Mouse (Mus musculus) 3T3-L1 (cell line): Measurements from ENCODE around the gene Pycr1.
A peak's percentile ranks its signal among the peaks of the same experiment; 100 is the strongest.

Source experiments
- DNase-seq: peaks from one replicate; pipeline ENCODE4 v3.0.0-alpha.2; 2015; ENCODE audit warnings: low read depth, low spot score

Gene Pycr1

DNA sequence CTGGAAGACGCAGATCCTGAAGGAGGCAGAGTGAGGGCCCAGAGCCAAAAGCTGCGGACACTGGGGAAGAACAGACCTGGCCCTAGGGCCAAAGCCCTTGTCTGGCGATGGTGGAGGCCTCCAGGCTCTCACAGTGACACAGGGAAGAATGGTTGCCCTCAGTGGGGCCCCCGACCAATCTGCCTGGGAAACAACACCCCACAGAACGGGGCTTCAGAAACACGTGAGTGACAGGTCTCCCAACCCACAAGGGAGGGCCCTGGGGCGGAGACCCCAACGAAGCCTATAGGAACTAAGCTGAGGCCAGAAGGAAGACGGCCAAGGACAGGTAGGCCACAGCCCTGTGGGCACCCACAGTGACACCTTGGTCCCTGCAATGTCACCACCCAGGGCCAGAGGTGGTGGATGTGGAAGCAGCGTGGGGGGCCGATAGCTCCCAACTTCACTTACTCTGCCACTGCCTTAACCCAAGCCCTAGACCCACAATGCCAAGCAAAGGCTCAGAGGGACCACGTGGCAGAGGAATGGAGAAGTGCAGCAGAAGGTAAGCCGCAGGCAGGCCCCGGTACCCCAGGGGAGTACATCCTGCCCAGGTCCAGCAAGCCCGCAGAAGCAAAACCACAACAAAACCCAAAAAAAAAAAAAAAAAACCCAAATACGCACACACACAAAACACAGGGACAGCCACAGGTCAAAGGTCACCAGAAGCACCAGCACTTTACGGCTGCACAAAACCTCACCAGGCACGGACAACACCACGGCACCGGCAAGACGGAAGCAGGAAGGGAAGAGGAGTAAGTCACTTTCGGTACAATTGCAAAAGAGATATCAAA, 15.9 kb downstream of the Pycr1 start:
- no peak for DNase-seq

DNA sequence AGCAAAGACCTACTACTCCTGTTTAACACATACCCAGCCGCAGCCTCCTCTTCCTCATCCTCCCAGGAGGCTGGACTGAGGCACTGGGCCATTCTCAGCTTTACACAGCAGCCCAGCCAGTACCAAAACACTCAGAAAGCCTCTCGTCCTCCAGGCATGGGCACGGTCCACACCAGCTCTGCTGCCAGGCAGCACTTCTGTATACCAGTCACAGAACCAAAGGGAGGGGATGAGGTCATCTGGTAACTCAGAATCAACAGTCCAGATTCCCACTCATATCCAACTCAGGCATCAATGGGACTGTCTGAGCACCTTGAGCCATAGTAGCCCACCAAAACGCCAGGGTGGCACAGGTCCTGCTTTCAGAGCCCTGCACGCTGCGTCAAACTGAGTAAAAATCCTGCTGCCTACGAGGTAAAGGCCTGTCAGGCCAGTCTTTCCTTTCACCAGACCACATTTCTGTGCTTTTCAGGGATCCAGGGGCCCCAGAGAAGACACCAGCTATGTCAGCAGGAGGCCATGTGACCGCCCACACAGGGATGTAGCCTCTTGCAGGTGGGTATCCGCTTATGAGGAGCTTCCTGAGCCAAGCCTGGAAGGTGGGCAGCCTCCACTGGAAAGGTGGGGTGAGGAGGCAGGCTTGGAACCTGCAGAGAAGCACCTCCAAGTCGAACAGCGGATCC, 16.6 kb downstream of the Pycr1 start:
- no peak for DNase-seq

DNA sequence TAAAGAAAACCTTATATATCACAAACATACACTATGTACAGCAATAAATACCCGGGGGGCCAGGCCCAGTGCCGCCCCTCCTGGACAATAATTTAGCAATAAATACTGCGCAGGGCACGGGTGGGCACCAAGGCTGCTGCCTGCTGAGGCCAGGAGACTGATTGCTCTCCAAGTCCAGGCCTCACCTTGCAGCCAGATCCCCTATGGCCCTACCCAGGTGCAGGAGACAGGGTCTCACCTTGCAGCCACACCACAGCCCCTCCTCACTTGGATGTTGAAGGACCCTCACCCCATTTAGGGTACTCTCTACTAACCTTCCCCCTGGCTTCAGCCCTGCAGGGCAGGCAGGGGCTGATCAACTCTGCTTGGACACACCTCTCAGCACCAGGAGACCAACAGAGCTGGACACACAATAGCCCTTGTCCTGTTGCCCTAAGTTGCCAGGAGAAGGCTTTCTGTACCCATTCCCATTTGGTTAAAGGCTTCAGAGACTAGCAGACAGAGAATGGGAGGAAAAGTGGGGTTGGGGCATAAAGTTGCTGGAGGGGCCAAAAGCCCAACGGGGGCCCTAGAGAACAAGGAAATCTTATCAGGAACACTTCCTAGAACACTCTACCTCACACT, 18.3 kb downstream of the Pycr1 start, which contains the start of gene Sirt7:
Sirt7 (minus strand) TSS at position 89 of the 624 bp plus-strand sequence.
- no peak for DNase-seq

DNA sequence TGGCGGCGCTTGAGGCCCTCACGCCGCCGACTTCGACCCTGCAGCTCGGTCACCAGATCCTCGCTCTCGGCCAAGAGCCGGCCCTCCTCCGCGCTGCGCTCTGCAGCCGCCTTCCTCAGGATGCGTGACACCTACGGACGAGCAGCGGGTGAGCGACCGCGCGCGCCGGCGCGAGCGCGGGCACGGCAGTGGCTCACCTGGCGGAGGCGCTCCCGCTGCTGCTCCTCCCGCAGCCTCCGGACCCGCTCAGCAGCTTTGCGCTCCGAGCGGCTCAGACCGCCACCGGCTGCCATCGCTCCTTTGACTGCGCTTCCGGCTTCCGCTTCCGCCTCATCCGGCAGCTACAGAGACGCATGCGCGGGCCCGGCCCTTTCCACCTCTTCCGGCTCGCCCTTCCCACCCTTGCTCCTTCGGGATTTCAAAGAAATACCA, 18.9 kb downstream of the Pycr1 start:
- DNase-seq: peak; percentile 91

DNA sequence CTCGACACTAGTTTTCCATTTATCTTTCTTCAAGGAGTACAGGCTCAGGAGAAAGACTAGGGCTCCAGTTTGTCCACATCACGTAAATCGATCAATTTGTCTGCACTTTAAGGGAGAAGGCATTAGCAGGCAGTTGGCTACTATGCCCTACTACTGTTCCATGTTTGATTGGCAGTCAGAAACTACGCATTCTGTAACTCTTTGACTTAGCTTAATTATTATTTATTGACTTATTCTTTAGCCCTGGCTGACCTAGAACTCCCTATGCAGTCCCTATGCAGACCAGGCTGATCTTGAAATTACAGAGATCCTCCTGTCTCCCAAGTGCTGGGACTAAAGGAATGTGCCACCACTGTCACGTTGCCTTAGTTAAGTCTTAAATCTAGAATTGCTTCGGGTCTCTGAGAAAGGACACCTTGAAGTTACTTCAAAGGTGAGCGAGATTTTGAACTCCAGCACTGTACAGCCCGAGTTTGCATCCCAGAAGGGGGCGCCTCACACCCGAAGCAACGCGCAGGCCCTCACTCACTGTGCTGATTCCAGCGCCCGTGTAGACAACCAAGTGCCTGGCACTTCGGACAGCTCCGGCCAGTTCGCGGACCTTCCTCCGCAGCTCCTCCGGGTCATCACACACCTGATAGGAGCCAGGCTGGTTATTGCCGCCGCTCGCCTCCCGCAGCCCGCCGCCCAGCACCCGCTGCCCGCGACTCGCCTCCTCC, 19.4 kb downstream of the Pycr1 start:
- DNase-seq: peak; percentile 88

DNA sequence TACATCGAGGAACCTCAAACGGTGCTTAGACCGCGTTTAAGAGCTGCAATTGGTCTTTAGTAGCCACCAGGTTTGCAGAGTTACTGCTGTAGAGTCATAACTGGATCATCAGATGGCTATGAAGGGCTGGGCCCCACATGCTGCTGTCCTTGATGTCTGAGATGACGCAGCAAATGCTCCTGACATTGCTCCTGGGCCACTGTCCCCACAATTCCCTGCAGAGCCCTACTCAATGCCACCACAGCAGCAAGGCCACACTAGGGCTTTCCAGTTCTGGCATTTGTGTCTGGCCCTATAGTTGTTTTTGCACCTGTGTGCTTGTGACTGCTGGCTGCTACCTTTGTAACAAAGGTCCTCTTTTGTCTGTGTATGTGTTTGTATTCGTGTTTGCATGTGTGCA, 20.8 kb downstream of the Pycr1 start:
- DNase-seq: no peak

DNA sequence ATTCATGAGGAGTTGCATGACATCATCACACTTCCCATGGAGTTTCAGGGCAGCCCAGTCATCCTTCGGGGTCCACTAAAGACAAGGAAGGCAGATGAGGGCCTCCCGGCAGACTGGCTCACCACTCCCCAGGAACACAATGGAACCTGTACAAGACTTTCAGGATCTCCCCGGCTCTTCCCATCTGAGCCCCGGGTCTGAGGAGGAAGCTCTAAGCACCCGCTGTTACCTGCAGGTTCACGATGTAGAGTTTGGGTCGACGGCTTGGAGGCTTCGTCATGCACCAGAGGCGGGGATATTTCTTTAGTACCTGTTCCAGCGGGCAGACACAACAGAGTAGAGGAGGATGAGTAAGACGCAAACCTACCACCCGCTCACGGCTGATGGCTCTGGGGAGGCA, 23.4 kb downstream of the Pycr1 start:
- DNase-seq: no peak

DNA sequence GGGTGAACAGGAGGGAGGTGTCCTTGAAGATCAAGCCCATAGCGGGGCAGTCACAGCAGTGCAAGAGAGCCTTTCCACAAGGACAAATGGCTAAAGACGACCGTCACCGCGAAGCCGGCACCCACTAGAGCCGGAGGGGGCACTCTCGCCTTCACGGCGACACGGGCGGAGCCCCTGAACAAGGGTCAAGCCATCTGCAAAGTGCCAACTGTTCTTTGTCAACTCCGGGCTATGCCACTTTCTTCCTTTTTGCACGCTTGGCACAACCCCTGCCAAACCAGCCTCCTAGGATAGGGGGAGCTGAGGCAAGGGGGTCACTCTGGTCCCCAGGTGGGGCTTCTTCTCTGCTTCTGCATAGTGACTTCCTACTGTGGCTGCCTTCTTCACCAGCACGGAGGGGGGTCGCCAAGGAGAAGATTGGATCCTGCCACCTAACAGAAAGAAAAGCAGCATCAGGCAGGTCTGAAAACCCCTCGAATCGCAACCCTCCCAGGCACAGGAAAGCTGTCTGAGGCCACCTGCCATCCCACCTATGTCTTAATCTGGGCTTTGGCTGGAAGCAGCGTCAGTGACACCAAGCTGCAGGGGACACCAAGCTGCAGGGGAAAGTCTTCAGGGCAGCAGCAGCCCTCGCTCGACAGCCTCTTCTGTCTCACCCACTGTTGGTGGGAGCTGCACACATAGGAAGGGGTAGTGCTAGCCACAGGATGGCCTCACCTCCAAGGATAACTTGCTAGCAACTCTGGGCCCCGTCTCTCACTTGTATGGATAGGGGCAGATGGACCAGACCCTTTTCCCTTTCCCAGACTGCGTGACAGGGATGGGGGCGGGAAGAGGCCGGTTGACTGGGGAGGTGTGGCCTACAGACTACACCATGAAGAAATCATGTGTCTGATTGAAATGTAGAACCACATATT, 24.7 kb downstream of the Pycr1 start:
- no peak for DNase-seq

DNA sequence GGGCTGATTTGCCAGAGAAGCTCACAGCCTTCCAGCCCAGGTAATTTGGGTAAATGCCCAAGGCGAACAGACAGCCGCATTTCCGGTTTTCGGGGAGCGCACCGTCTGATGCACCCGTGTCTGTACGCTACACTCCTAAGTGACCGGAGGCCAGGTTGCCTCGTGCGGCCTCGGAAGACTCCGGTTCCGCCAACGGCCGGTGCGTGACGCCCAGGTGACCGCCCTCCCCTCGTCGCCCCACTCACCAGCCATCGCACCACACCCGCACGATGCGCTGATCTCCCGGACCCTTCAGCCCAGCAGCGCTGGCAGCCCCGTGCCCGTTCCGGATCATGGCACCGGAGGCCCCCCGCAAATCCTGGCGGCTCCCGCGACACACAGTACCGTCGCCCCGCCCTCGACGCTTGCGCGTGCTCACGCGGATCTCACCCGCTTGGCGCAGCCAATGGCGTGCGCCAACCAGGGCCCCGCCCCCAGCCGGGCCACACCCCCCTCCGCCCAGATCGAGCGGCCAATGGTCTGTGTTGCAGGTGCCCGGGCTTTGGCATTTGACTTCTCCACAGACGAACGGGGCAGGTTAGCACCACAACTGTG, 26.0 kb downstream of the Pycr1 start, which contains the start of gene Pcyt2:
Pcyt2 (minus strand) TSS at position 418 of the 594 bp plus-strand sequence.
- DNase-seq: peak; percentile 81

DNA sequence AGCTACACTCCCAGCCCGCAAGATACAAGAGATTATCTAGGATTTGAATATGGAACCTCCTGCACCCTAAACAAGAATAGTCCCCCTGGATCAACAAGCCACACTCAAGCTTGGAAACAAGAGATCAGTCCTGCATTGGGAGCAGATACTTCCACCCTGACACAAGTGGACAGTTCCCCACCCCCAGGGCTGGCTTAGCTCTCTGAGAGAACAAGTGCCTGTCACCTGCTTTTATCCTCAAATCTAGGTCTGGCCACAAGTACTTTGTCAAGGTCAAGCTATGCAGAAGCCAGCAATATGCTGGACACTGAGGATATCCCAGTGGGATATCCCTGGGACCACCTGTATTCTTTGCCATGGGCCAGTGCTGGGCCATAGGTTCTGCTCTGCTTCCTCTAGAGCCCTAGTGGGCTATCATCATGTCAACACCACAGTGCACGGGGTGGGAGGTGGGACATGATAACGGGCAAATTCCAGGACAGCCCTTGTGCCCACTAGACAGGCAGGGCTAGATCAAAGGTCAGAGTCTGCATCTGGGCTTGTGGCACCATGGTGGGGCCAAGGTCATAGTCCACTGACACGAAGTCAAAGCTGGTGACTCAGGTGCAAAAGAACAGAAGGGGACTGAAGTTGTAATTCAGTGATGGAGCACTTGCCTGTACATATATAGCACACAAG, 26.8 kb downstream of the Pycr1 start:
- no peak for DNase-seq

DNA sequence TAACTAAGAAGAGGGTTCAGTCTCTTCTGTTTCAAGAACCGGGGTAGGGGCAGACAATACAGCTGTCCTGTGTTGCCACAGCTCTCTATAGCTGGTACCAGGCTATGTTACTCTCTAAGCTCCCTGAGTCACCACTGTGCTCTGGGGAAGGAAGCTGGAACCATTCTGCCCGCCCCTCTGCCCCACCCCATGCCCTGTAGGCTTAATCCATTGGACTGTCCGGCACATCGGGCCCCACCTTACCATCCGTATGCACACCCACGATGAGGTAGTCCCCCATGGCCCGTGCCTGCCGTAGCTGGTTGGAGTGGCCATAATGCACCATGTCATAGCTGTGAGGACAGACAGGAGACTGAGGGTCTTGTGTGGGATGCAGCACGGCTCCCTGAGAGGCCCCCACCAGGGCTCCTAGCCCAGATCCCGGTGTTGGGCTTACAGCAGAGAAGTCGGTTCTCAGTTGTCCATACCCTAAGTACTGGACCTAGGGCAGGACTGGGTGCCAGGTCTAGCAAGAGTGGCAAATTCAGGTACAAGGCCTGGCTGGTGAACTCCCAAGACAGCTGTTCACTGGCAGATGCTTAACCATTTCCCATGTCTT, 27.9 kb downstream of the Pycr1 start:
- DNase-seq: no peak

DNA sequence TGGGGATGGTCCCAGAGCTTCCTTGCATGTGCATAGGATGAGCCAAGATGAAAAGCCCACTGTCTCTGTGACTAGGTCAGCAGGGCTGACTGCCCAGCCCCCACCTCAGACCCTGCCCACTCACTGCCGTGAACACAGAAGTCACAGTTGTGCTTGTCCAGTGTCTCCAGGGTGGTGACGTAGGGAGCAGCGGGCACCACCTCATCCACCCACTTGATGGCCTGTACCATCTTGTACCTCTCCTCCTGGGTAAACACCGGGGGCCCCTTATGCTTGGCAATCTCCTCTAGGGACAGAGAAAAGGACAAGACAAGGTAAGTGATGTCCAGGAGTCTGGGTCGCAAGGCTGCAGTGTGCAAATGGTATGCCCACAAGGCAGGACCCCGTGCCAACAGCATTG, 28.4 kb downstream of the Pycr1 start:
- DNase-seq: no peak

DNA sequence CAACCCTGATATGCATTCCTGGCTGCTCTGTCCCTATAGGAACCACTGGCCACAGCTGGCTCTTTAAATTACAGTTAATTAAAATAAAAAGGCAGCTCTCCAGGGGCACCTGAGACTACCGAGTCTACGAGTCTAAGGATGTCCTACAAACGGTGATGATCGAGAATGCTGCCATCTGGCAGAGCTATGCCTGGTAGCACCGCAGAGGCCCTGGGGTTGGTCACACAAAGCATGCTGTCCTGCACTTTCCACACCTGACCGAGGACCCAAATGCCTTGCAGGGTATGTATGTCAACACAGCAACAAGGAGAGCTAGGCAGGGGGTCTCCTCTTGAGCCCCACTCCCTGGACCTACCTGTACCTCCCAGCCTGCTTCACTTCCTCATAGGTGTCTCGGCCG, 29.6 kb downstream of the Pycr1 start:
- DNase-seq: no peak

DNA sequence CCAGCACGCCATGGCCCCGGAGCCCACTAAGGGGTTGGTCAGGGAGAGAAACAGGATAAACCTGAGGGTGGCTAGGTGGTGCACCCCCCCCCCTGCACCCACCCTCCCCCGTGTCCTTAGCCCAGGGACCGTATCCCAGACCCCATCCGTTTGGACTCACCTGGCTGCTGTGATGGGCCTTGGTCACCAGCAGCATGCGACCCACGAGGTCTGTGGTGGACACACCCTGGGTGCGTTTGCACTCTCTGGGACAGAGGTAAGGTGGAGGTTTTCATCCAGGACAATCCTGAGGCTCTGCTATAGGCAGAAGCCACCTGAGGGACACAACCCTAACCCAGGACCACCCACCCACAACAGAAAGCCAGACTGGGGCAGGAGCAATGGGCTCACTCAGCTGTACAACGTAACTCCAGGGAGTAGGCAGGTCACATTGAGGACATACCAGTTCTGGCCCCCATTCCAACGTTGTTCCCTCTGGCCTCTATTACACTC, 30.0 kb downstream of the Pycr1 start:
- DNase-seq: no peak

DNA sequence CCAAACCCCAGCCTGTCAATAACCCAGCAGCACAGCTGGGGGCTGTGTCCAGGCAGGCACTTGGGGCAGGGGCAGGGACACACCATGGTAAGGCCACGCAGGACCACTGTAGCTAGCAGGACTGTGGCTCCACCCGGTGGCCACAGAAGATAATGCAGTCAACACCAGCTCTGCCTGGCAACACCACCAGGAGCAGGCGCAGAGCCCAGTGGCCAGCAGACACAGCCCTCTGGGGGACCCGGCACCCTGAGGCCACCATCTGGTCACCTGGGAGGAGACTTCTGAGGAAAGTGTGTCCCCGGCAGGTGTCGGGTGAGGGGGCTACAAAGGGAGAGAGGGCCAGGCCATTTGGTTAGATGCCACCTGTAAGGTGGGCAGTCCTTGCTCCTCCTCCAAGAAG, 30.8 kb downstream of the Pycr1 start:
- DNase-seq: peak; percentile 75

DNA sequence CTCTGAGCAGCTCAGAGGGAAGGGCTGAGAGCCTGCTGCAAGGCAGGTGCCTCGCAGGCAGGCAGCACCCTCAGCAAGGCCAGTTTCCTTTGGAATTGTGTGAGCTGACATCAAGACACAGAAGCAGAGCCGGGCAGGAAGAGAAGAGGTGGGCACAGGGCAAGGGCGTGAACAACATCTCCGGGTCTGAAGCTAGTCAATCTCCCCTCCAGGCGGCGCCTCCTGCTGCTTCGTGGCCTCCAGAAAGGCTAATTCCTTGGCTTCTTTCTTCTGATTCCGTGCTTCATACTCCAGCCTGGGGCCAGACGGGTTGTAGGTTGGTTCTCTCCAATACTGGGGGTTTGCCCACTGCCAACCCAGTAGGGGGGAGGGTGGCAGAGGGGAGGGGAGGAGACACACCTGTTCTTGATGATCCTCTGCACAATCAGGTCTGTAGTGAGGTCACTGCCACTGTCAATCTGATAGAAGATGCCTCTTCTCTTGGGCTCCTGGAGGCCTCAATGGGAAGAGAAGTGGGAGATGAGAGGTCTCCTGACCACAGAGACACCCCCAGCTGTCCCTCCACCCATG, 33.0 kb downstream of the Pycr1 start:
- no peak for DNase-seq

DNA sequence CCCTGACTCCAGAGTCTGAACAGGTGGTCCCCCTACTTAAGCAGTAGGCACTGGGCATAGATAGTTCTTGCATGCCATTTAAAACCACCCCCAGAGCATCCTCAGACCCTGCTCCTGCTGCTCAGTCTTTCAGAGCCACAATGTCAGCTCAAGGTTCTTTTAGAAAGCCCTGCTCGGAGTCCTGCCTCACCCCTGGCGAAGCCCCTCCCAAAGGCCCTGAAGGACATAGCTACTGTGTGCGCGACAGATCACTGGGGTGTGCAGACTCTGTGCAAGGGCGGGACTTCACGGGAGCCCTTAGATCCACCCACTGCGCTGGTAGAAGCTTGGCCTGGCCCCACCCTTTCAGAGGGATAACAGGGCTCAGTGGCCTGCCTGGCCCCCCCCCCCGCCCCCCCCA, 34.3 kb downstream of the Pycr1 start:
- no peak for DNase-seq

DNA sequence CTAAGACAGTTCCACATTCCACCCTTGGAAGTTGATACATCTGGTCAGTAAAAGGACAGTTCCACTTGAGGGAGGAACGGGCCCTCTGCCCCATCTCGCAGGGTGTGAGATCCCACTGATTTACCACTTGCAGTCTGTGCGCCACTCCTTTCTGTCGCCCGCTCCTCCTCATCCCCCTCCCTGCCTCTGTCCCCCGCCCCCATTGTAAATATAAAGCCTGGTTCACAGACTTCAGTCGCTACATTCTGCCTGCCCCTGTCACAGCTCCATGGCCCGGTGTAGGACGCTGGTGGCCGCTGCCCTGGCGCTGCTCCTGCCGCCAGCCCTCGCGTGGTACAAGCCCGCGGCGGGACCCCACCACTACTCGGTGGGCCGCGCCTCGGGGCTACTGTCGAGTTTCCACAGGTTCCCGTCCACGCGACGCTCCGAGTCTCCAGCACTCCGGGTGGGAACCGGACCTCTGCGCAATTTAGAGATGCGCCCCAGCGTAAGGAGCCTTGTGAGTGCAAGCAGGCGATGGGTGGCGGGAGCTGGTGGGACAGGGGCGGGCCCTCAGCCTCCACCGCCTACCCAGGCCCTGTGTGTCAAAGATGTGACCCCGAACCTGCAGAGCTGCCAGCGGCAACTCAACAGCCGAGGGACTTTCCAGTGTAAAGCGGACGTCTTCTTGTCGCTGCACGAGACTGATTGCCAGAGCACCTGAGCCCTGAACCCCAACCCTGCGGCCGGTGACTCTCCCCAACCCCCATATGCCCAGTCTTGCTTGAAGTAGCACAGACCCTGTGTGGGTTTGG, 35.1 kb downstream of the Pycr1 start, which contains the start of gene Npb:
Npb (plus strand) TSS at position 237 of the 794 bp plus-strand sequence.
- DNase-seq: no peak
